Mouse (Mus musculus): ENCODE measurements around the gene Gorab.

GRCm38 (mm10) chr1:163383442-163384027 is 19.9 kb downstream of the Gorab start:
- TF ChIP-seq CTCF (IDR thresholded peaks at IDR 0.05): no peak
- TF ChIP-seq EP300 (IDR thresholded peaks at IDR 0.05): no peak
